Mouse (Mus musculus) C2C12 (cell line): ENCODE measurements around the gene Agr2. TPM values are rescaled to one million over a fixed set of nuclear protein-coding genes. Genes with fewer than 3 reads are reported as not detected.

Experiments
- H3K27me3 ChIP-seq: one replicate; pipeline ENCODE4 v1.6.1; 2011; ENCODE audit not compliant: control insufficient read depth, insufficient read depth, insufficient read length
- H3K36me3 ChIP-seq: one replicate; pipeline ENCODE4 v1.6.1; 2011; ENCODE audit not compliant: control insufficient read depth, insufficient read depth
- H3K4me3 ChIP-seq: one replicate; pipeline ENCODE4 v1.5.1; 2011; ENCODE audit warnings: mild to moderate bottlenecking, control low read depth; ENCODE audit not compliant: poor library complexity, insufficient read depth, severe bottlenecking
- H3K79me2 ChIP-seq: one replicate; pipeline ENCODE4 v1.6.1; 2011; ENCODE audit not compliant: control insufficient read depth, insufficient read depth
- H3K79me3 ChIP-seq: one replicate; pipeline ENCODE4 v1.6.1; 2011; ENCODE audit warnings: low read depth, control low read depth
- H3ac ChIP-seq: one replicate; pipeline ENCODE3; 2011; ENCODE audit warnings: low read depth; ENCODE audit not compliant: control insufficient read depth, insufficient read length
- CEBPB ChIP-seq: IDR thresholded peaks from one replicate; pipeline ENCODE4 v1.6.1; 2011; ENCODE audit warnings: low read depth, mild to moderate bottlenecking, control low read depth, moderate library complexity
- CTCF ChIP-seq: IDR thresholded peaks from one replicate; pipeline ENCODE4 v1.5.1; 2011; ENCODE audit not compliant: control insufficient read depth, insufficient read depth, insufficient read length
- FOSL1 ChIP-seq: IDR thresholded peaks from one replicate; pipeline ENCODE4 v1.8.0; 2011; ENCODE audit warnings: mild to moderate bottlenecking, low read length; ENCODE audit not compliant: poor library complexity, insufficient read depth, severe bottlenecking
- MAX ChIP-seq: IDR thresholded peaks from one replicate; pipeline ENCODE4 v1.6.1; 2011; ENCODE audit warnings: mild to moderate bottlenecking, control low read depth
- MYOD1 ChIP-seq: IDR thresholded peaks from one replicate; pipeline ENCODE4 v1.6.1; 2011; ENCODE audit warnings: low read depth; ENCODE audit not compliant: control insufficient read depth, insufficient read length
- MYOG ChIP-seq: IDR thresholded peaks from one replicate; pipeline ENCODE4 v1.6.1; 2011; ENCODE audit not compliant: control insufficient read depth, insufficient read length; ENCODE audit errors: extremely low read depth
- USF1 ChIP-seq: IDR thresholded peaks from one replicate; pipeline ENCODE4 v1.6.1; 2011; ENCODE audit warnings: low read depth, mild to moderate bottlenecking, control low read depth, moderate library complexity
- polyA plus RNA-seq: library from polyadenylated mRNA; unstranded; fragments of >200 nt; fragmentation: generic; extraction: Trizol; gene quantifications from one replicate; pipeline ENCODE4 v1.2.1, GENCODE M21; 2012; ENCODE audit warnings: missing spikeins

The Agr2 gene
- polyA plus RNA-seq, 1 experiment: not detected

- TF ChIP-seq MAX (no peak), MYOD1 (no peak), MYOG (no peak), FOSL1 (no peak), CTCF (no peak), CEBPB (no peak), USF1 (no peak)
- H3K27me3 ChIP-seq: no peaks in the 10 kb centered on the region
- H3K79me2 ChIP-seq: no peaks in the 10 kb centered on the region
- no peaks in the 10 kb centered on the region for H3K79me3 ChIP-seq
- no peak overlapping the region for H3ac ChIP-seq
- no peak overlapping the region for H3K4me3 ChIP-seq
- H3K36me3 ChIP-seq: no peaks in the 10 kb centered on the region
These were observed 15.0 kb upstream of the Agr2 start for GRCm38 (mm10) chr12:35977633-35978246.

- no peaks in the 10 kb centered on the region for H3K36me3 ChIP-seq
- H3ac ChIP-seq: no peak overlapping the region
- TF ChIP-seq USF1 (no peak), FOSL1 (no peak), CTCF (no peak), MYOD1 (no peak), CEBPB (no peak), MYOG (no peak), MAX (no peak)
- H3K79me3 ChIP-seq: no peaks in the 10 kb centered on the region
- no peaks in the 10 kb centered on the region for H3K79me2 ChIP-seq
- no peak overlapping the region for H3K4me3 ChIP-seq
- H3K27me3 ChIP-seq: no peaks in the 10 kb centered on the region
These were observed 13.1 kb upstream of the Agr2 start for GRCm38 (mm10) chr12:35979625-35980024.

GRCm38 (mm10) chr12:35981732-35982360 lies 10.9 kb upstream of the Agr2 start:
- no peaks in the 10 kb centered on the region for H3K27me3 ChIP-seq
- no peak overlapping the region for H3ac ChIP-seq
- no peak overlapping the region for H3K4me3 ChIP-seq
- H3K36me3 ChIP-seq: no peaks in the 10 kb centered on the region
- H3K79me2 ChIP-seq: no peaks in the 10 kb centered on the region
- TF ChIP-seq FOSL1: no peak
- TF ChIP-seq MAX: no peak
- TF ChIP-seq USF1: no peak
- TF ChIP-seq CTCF: no peak
- no peak for TF ChIP-seq CEBPB
- TF ChIP-seq MYOG: no peak
- H3K79me3 ChIP-seq: no peaks in the 10 kb centered on the region

GRCm38 (mm10) chr12:35983472-35983871 lies 9.2 kb upstream of the Agr2 start:
- Histone ChIP-seq H3K27me3 (no peaks in the 10 kb centered on the region), H3K36me3 (no peaks in the 10 kb centered on the region)
- TF ChIP-seq MAX: no peak
- no peak for TF ChIP-seq USF1
- no peak for TF ChIP-seq CEBPB
- TF ChIP-seq MYOG: no peak
- TF ChIP-seq MYOD1: no peak
- TF ChIP-seq CTCF: no peak
- no peak for TF ChIP-seq FOSL1

GRCm38 (mm10) chr12:35984743-35985142 lies 8.0 kb upstream of the Agr2 start:
- H3K79me2 ChIP-seq: no peaks in the 10 kb centered on the region
- H3K4me3 ChIP-seq: no peak overlapping the region
- H3K36me3 ChIP-seq: no peaks in the 10 kb centered on the region
- no peak overlapping the region for H3ac ChIP-seq
- H3K79me3 ChIP-seq: no peaks in the 10 kb centered on the region
- TF ChIP-seq MYOD1 (no peak), MAX (no peak), MYOG (no peak), USF1 (no peak), FOSL1 (no peak), CEBPB (no peak), CTCF (no peak)
- no peaks in the 10 kb centered on the region for H3K27me3 ChIP-seq

More at GRCm38 (mm10) chr12:35983472-35983871, 9.2 kb upstream of the Agr2 start:
- no peak overlapping the region for H3K4me3 ChIP-seq
- no peak overlapping the region for H3ac ChIP-seq
- H3K79me2 ChIP-seq: no peaks in the 10 kb centered on the region
- H3K79me3 ChIP-seq: no peaks in the 10 kb centered on the region

- Histone ChIP-seq H3ac (no peak overlapping the region), H3K79me3 (no peaks in the 10 kb centered on the region)
- TF ChIP-seq FOSL1: no peak
- no peak for TF ChIP-seq MYOG
- TF ChIP-seq CEBPB: no peak
- no peak for TF ChIP-seq MYOD1
- TF ChIP-seq USF1: no peak
- TF ChIP-seq MAX: no peak
- TF ChIP-seq CTCF: no peak
These were observed 876 bp downstream of the Agr2 start for GRCm38 (mm10) chr12:35993583-35993982.

More at GRCm38 (mm10) chr12:35993583-35993982, 876 bp downstream of the Agr2 start:
- Histone ChIP-seq H3K4me3 (no peak overlapping the region), H3K27me3 (no peaks in the 10 kb centered on the region), H3K79me2 (no peaks in the 10 kb centered on the region), H3K36me3 (no peaks in the 10 kb centered on the region)
